Mouse (Mus musculus): ENCODE results near the gene Pla2g4b.

DNA sequence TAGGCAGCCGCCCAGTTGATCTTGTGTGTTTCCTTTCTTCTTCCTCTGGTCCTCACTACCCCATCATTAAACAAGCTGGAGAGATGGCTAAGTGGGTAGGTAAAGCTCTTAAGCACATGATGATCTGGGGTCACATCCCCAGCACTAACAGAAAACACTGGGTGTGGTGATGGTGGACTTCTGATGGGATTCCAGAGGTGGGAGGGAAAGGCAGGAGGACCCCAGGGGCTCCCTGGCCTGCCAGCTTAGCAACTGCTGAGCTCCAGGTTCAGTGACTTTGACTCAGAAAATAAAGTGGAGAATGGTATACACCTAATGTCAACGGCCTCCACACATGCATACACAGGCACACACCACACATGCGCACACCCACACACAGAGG lies 5.3 kb upstream of the Pla2g4b start:
- TF ChIP-seq E2F4 (IDR thresholded peaks at IDR 0.05; ENCODE audit: insufficient replicate concordance, low read depth, low read length) (no peak), USF1 (IDR thresholded peaks at IDR 0.05; ENCODE audit: low read depth, low read length) (no peak)

Measured in CH12.LX (cell line).